Mouse (Mus musculus): ENCODE results near the gene Cyp4f16. TPM values are rescaled to one million over a fixed set of nuclear protein-coding genes. Genes with fewer than 3 reads are reported as not detected.
"Not testable (repeated sequence)": the region's sequence is repeated elsewhere in the genome, so short reads cannot be mapped to it uniquely, and the experiment has no call there.

Gene Cyp4f16
- polyA plus RNA-seq, 1 experiment = 10.1 TPM

DNA sequence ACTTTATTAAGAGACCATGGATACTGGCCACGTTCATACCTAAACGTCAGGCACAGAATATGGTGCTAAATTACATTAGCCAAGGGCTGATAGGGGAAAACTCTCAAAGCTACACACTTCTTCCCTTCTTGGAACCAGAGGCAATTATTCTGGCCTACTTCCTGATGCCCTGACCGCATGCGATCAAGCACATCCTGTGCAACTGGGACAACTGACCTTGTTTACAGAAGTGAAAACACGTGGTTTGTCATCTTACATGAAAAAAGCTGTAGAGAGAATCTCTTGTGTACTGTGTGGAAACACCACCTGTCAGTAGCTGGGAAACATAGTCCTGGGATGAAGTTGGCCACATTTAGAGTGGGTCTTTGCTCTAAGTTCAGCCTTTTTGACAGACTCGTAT lies 2.3 kb upstream of the Cyp4f16 start:
- TF ChIP-seq CTCF (IDR thresholded peaks at IDR 0.05; ENCODE audit: control insufficient read depth, insufficient read depth, low read length) = no peak
- Histone ChIP-seq H3K4me3 (replicated peaks; ENCODE audit: control insufficient read depth, low read depth, low read length) (no peak overlapping the region), H3K4me1 (ENCODE audit: control insufficient read depth, insufficient read depth, low read length) (peaks cover 2% of the 10 kb centered on the region; the same call in 1 of the 2 replicates), H3K27ac (ENCODE audit: control insufficient read depth, insufficient read depth, low read depth, low read length, poor library complexity) (no peak overlapping the region)
- whole genome bisulfite sequencing = 19% methylated on average over 6 of the region's 6 CpGs

DNA sequence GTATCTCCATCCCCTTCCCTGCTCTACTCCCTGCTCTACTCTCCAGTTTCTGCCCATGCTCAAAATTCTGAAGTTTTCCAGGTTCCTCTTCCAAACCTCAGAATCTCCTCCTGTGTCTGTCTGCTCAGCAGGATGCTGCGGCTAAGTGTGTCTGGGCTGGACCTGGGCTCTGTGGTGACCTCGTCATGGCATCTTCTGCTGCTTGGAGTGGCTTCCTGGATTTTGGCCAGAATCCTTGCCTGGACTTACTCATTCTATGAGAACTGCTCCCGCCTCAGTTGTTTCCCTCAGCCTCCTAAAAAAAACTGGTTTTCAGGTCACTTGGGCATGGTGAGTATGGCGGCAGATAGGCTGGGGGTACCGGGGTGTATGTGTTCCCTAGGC lies 501 bp downstream of the Cyp4f16 start:
- H3K27ac ChIP-seq (ENCODE audit: control insufficient read depth, insufficient read depth, low read depth, low read length, poor library complexity) = no peak overlapping the region
- WGBS = 41% methylated on average over 5 of the region's 5 CpGs
- no peak for TF ChIP-seq POLR2A (IDR thresholded peaks at IDR 0.05; ENCODE audit: borderline replicate concordance, control insufficient read depth, low read depth, low read length)
- no peak for TF ChIP-seq CTCF (IDR thresholded peaks at IDR 0.05; ENCODE audit: control insufficient read depth, insufficient read depth, low read length)
- peaks cover 2% of the 10 kb centered on the region; the same call in 1 of the 2 replicates for H3K4me1 ChIP-seq (ENCODE audit: control insufficient read depth, insufficient read depth, low read length)
- peak overlapping the region; percentile 55 for H3K4me3 ChIP-seq (replicated peaks; ENCODE audit: control insufficient read depth, low read depth, low read length)

DNA sequence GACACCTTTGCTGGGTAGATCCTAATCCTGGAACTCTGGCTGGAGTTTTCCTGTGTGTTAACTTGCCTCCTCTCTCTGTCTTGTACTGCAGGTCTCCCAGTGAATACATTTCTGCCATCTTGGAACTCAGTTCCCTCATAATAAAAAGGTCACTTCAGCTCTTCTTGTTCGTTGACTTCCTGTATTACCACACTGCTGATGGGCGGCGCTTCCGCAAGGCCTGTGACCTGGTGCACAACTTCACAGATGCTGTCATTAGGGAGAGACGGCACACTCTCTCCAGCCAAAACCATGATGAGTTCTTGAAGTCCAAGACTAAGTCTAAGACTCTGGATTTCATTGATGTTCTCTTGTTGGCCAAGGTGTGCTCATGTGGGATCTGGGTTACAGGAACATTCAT lies 8.4 kb downstream of the Cyp4f16 start:
- H3K4me1 ChIP-seq (ENCODE audit: control insufficient read depth, insufficient read depth, low read length); H3K4me3 ChIP-seq (replicated peaks; ENCODE audit: control insufficient read depth, low read depth, low read length); H3K27ac ChIP-seq (ENCODE audit: control insufficient read depth, insufficient read depth, low read depth, low read length, poor library complexity): not testable (repeated sequence)
- WGBS = 62% methylated on average over 5 of the region's 5 CpGs

DNA sequence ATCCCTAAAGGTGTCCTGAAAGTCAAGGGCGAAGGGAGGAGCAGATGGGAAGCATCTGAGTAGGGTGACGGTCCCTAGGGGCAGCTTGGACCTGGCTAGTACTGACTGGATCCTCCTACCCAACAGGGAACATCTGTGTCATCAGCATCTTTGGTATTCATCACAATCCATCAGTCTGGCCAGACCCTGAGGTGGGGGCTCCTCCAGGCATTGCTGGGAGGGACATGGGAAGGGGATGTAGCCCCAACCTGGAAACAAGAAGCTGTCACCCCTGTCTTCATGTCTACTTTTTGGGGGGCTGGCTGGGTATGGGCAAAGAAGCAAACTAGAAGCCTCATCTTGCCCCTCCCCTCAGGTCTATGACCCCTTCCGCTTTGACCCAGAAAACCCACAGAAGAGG lies 14.0 kb downstream of the Cyp4f16 start:
- not testable (repeated sequence) for H3K4me3 ChIP-seq (replicated peaks; ENCODE audit: control insufficient read depth, low read depth, low read length); H3K4me1 ChIP-seq (ENCODE audit: control insufficient read depth, insufficient read depth, low read length); H3K27ac ChIP-seq (ENCODE audit: control insufficient read depth, insufficient read depth, low read depth, low read length, poor library complexity)
- WGBS = 87% methylated on average over 3 of the region's 3 CpGs

DNA sequence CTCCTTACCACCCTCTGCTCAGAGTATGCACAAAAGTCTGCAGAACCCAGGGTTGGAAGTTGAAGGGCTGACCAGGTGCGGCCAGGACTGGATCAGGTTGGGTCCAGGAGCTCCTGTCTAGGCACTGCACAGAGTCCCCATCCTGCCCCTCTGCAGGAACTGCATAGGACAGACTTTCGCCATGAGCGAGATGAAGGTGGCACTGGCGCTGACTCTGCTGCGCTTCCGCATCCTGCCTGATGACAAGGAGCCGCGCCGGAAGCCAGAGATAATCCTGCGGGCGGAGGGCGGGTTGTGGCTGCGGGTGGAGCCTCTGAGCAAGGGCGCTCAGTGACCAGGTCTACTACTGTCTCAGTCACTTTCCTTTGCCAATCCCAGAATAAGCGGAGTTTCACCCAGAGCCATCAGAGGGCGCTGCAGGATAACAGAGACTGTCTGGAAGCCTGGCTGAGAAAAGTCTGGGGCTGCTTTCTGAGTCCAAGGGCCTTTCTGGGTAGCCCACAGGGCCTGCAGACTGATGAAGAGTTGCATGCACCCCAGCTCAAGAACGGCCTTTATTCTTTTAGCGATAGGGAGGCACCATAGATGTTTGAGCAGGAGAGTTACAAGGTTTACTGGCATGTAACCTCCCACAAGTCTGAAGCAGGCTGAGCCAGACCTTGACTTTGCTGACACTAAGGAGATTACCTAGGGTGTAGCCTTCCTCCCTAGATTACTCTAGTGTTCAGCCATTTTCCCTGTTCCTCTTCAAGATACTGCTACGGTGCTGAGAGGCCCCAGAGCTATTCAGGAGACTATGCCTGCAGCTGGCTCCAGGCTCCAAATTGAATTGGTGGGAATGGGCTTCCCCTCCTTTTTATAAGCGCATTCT lies 14.8 kb downstream of the Cyp4f16 start:
- WGBS = 61% methylated on average over 20 of the region's 20 CpGs
- H3K4me1 ChIP-seq (ENCODE audit: control insufficient read depth, insufficient read depth, low read length) = no peaks in the 10 kb centered on the region
- no peak overlapping the region for H3K27ac ChIP-seq (ENCODE audit: control insufficient read depth, insufficient read depth, low read depth, low read length, poor library complexity)
- peak overlapping the region; percentile 17 for H3K4me3 ChIP-seq (replicated peaks; ENCODE audit: control insufficient read depth, low read depth, low read length)
- TF ChIP-seq POLR2A (IDR thresholded peaks at IDR 0.05; ENCODE audit: borderline replicate concordance, control insufficient read depth, low read depth, low read length) (no peak), CTCF (IDR thresholded peaks at IDR 0.05; ENCODE audit: control insufficient read depth, insufficient read depth, low read length) (peak; percentile 52; the same call in 1 of the 2 replicates)

DNA sequence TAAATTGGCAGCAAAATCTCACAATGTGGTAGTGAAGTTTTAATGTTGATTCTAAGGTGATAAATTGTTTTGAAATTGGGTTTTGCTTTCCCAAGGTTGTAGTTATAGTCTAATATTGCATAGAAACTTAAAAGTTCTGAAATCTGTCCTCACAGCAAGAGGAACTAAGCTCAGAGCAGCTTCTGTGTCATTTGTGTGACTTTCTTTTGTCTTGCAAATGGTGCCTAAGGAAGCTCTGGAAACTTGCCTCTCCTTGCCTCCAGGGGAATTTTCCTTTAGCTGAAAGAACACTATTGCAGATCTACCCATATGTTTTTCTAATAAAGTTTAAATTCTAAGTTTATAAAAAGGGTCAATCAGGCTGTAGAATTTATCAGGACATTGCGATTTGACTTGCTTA lies 16.7 kb downstream of the Cyp4f16 start:
- not testable (repeated sequence) for H3K4me3 ChIP-seq (replicated peaks; ENCODE audit: control insufficient read depth, low read depth, low read length); H3K4me1 ChIP-seq (ENCODE audit: control insufficient read depth, insufficient read depth, low read length); H3K27ac ChIP-seq (ENCODE audit: control insufficient read depth, insufficient read depth, low read depth, low read length, poor library complexity)
- 63% methylated on average over 1 of the region's 1 CpGs for WGBS

DNA sequence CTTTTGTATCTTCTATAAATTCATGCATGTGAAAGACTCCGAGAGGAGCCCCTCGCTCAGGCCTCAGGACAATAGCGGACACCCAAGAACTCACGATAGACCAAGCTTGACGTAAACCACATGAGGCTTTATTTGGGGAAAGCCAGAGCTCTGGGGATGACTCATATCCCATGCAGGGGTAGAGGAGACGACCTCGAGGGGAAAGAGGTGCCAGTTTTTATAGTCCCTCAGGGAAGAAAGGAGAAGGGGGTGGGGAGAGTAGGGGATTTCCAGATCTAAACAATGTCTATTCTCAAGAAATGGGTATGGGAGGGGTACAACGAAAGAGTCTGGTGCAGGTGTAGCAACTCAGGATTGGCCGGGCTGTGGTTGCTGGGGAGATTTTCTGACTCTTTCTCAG lies 18.0 kb downstream of the Cyp4f16 start:
- H3K27ac ChIP-seq (ENCODE audit: control insufficient read depth, insufficient read depth, low read depth, low read length, poor library complexity); H3K4me3 ChIP-seq (replicated peaks; ENCODE audit: control insufficient read depth, low read depth, low read length); H3K4me1 ChIP-seq (ENCODE audit: control insufficient read depth, insufficient read depth, low read length): not testable (repeated sequence)
- 59% methylated on average over 9 of the region's 9 CpGs for WGBS

DNA sequence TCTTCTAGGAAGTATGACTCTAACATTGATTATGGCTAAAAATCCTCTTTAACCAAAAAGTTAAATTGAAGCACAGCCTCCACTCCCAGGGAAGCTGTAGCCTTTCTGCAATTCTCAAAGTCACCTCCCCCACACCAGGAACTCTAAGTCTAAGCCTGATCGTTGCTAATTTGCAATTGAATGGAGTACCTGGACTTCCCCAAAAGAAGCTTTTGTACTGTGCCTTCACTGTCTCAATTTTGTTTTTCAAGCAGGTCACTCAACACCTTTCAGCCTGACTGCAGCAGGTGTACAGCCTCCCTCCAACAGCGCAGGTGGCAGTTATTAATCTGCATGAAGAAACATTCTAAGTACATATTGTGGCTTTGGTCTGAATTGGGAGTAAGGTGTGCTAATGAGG lies 26.9 kb downstream of the Cyp4f16 start:
- H3K4me1 ChIP-seq (ENCODE audit: control insufficient read depth, insufficient read depth, low read length); H3K4me3 ChIP-seq (replicated peaks; ENCODE audit: control insufficient read depth, low read depth, low read length); H3K27ac ChIP-seq (ENCODE audit: control insufficient read depth, insufficient read depth, low read depth, low read length, poor library complexity): not testable (repeated sequence)
- WGBS = 73% methylated on average over 2 of the region's 2 CpGs

DNA sequence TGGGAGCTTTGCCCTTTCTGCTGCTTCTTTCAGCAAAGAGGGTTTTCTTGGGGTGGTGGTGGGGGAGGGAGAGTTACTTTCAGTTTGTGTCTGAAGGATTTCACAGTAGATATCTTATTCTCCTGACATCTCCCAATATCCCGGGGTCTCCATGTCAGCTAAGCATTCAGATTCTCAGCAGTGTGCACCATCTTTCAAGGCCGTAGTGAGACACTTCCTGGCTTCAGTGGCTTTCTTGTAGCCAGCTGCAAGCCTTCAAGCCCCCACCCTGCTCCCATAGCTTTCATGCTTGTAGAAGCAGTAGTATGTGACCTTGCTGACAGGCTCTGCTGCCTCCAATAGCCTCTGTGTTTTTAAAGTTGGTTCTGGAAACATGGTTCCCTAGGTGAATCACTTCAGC lies 36.9 kb downstream of the Cyp4f16 start:
- 67% methylated on average over 2 of the region's 2 CpGs for WGBS
- not testable (repeated sequence) for H3K4me1 ChIP-seq (ENCODE audit: control insufficient read depth, insufficient read depth, low read length); H3K27ac ChIP-seq (ENCODE audit: control insufficient read depth, insufficient read depth, low read depth, low read length, poor library complexity); H3K4me3 ChIP-seq (replicated peaks; ENCODE audit: control insufficient read depth, low read depth, low read length)
